Mouse (Mus musculus): Measurements from ENCODE around the gene Scaf4. TPM values are rescaled to one million over a fixed set of nuclear protein-coding genes. Genes with fewer than 3 reads are reported as not detected.

Scaf4 gene
- polyA plus RNA-seq (2015; fragmentation: Nextera tagmentation; extraction: Ambion mirVana), result 10.2 and 11.3 TPM in 2 replicates

GRCm38 (mm10) chr16:90283905-90284891 is at the start of gene Scaf4:
TSS of gene Scaf4 (minus strand) at chr16:90284503.

GRCm38 (mm10) chr16:90220026-90220891 is 64.0 kb downstream of the Scaf4 start, which contains the start of gene Sod1:
TSS of gene Sod1 (plus strand) at chr16:90220754.

Other genes starting within 250 kb of the Scaf4 start
- 2.9 and 5.0 TPM in 2 replicates for gene Tiam1, start 140.7 kb downstream of the Scaf4 start, polyA plus RNA-seq (2015; fragmentation: Nextera tagmentation; extraction: Ambion mirVana)
- 1,126 and 1,175 TPM in 2 replicates for gene Sod1, start 63.7 kb downstream of the Scaf4 start, polyA plus RNA-seq (2015; fragmentation: Nextera tagmentation; extraction: Ambion mirVana)
- 1.2 and 1.7 TPM in 2 replicates for gene Hunk, start 101.5 kb upstream of the Scaf4 start, polyA plus RNA-seq (2015; fragmentation: Nextera tagmentation; extraction: Ambion mirVana)